Mouse (Mus musculus) limb, embryonic 14.5 days (tissue): Measurements from ENCODE around the gene Wdhd1. TPM values are rescaled to one million over a fixed set of nuclear protein-coding genes. Genes with fewer than 3 reads are reported as not detected.

Experiments
- ATAC-seq: fragments of 200-750 bp; cut with Nextera tagmentation; 2 replicates; pipeline ENCODE4 v1.8.0; 2017; ENCODE audit warnings: low read depth, moderate number of reproducible peaks, moderate TSS enrichment; ENCODE audit not compliant: low FRiP score
- DNase-seq: peaks from one replicate; pipeline ENCODE4 v3.0.0-alpha.2; 2015; ENCODE audit warnings: low spot score
- H3K27ac ChIP-seq: fragments of 300-500 bp; sonication (generic); replicated peaks from 2 replicates; pipeline ENCODE4 v1.5.1; 2014; ENCODE audit warnings: low read depth, mild to moderate bottlenecking, low read length, moderate library complexity, mixed read lengths
- H3K27me3 ChIP-seq: fragments of 300-500 bp; sonication (generic); 2 replicates; pipeline ENCODE4 v1.6.1; 2014; ENCODE audit warnings: low read length, mixed read lengths; ENCODE audit not compliant: control insufficient read depth, insufficient read depth
- H3K36me3 ChIP-seq: fragments of 300-500 bp; sonication (generic); 2 replicates; pipeline ENCODE4 v1.6.1; 2014; ENCODE audit warnings: mild to moderate bottlenecking, low read length, moderate library complexity, mixed read lengths; ENCODE audit not compliant: control insufficient read depth, insufficient read depth
- H3K4me1 ChIP-seq: fragments of 300-500 bp; sonication (generic); 2 replicates; pipeline ENCODE4 v1.6.1; 2014; ENCODE audit warnings: antibody characterized with exemption, low read length, mixed read lengths; ENCODE audit not compliant: control insufficient read depth, insufficient read depth
- H3K4me2 ChIP-seq: fragments of 300-500 bp; sonication (generic); replicated peaks from 2 replicates; pipeline ENCODE4 v1.6.1; 2014; ENCODE audit warnings: low read depth, mild to moderate bottlenecking, low read length, moderate library complexity; ENCODE audit not compliant: severe bottlenecking
- H3K4me3 ChIP-seq: fragments of 300-500 bp; sonication (generic); replicated peaks from 2 replicates; pipeline ENCODE4 v1.5.1; 2014; ENCODE audit warnings: low read length
- H3K9ac ChIP-seq: fragments of 300-500 bp; sonication (generic); 2 replicates; pipeline ENCODE4 v1.6.1; 2014; ENCODE audit warnings: mild to moderate bottlenecking, low read depth, low read length, moderate library complexity; ENCODE audit not compliant: severe bottlenecking
- H3K9me3 ChIP-seq: fragments of 300-500 bp; sonication (generic); 2 replicates; pipeline ENCODE4 v1.6.1; 2016; ENCODE audit warnings: low read length; ENCODE audit not compliant: control insufficient read depth
- POLR2A ChIP-seq: fragments of 200-500 bp; IDR thresholded peaks from 2 replicates; pipeline ENCODE4 v1.8.0; 2012; ENCODE audit warnings: inconsistent platforms, mild to moderate bottlenecking, moderate library complexity, borderline replicate concordance; ENCODE audit not compliant: insufficient read depth, insufficient read length; ENCODE audit errors: extremely low read depth
- whole genome bisulfite sequencing: fragments of 180-500 bp; shearing (Covaris S2); extraction: QIAGEN DNeasy Blood & Tissue Kit; methylation state at CpG from one replicate; pipeline ENCODE4 v1.1.7; 2014; 5-methylcytosine and 5-hydroxymethylcytosine counted together
- polyA plus RNA-seq, 2 experiments: library from polyadenylated mRNA; depleted of rRNA in 1 of 2; stranded (reverse) in 1 of 2; unstranded in 1 of 2; fragments of >200 nt; fragmentation: Nextera tagmentation in 1 of 2; extraction: Ambion mirVana in 1 of 2; gene quantifications; 2 replicates each; pipeline versions ENCODE4 v1.2.1 to v1.2.3; 2012 to 2014

The Wdhd1 gene
- polyA plus RNA-seq, 2 experiments: 22.9 to 29.6 TPM

GRCm38 (mm10) chr14:47197340-47197739, 79.3 kb downstream of the Wdhd1 start:
- H3K27ac ChIP-seq: no peak overlapping the region
- TF ChIP-seq POLR2A: no peak
- ATAC-seq (no peak), DNase-seq (no peak)
- no peaks in the 10 kb centered on the region for H3K27me3 ChIP-seq
- no peak overlapping the region for H3K4me3 ChIP-seq
- no peak overlapping the region for H3K9ac ChIP-seq
- H3K9me3 ChIP-seq: no peaks in the 10 kb centered on the region
- H3K4me1 ChIP-seq: no peaks in the 10 kb centered on the region; the same call in 1 of the 2 replicates
- no peak overlapping the region for H3K4me2 ChIP-seq
- H3K36me3 ChIP-seq: no peaks in the 10 kb centered on the region
- WGBS: 91% methylated on average over 3 of the region's 3 CpGs

DNA sequence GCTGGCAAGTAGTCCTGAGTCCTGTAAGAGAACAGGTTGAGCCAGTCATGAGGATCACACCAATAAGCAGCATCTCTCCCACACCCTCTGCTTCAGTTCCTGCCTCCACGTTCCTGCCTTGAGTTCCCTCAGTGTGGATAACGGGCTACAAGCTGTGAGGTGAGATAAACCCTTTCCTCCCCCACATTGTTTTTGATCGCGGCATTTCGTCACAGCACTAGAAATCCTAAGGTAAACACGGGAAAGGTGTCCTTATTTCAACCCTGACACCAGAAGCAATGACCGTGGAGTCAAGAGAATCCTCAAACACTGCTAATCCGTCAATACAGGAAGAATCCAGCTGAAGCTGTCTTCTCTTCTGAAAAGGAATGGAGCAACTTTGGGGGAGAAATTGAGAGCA, 79.9 kb downstream of the Wdhd1 start:
- no peaks in the 10 kb centered on the region for H3K9me3 ChIP-seq
- no peak overlapping the region for H3K27ac ChIP-seq
- no peaks in the 10 kb centered on the region for H3K36me3 ChIP-seq
- DNase-seq (no peak), ATAC-seq (no peak)
- no peak overlapping the region for H3K9ac ChIP-seq
- WGBS: 82% methylated on average over 8 of the region's 8 CpGs
- H3K27me3 ChIP-seq: no peaks in the 10 kb centered on the region
- TF ChIP-seq POLR2A: no peak
- no peak overlapping the region for H3K4me3 ChIP-seq
- H3K4me2 ChIP-seq: no peak overlapping the region
- H3K4me1 ChIP-seq: no peaks in the 10 kb centered on the region; the same call in 1 of the 2 replicates

- DNase-seq: no peak
- H3K4me3 ChIP-seq: no peak overlapping the region
- TF ChIP-seq POLR2A: no peak
- H3K9me3 ChIP-seq: no peaks in the 10 kb centered on the region
- no peaks in the 10 kb centered on the region for H3K36me3 ChIP-seq
- H3K27ac ChIP-seq: no peak overlapping the region
- ATAC-seq: no peak
- H3K4me1 ChIP-seq: no peaks in the 10 kb centered on the region; the same call in 1 of the 2 replicates
- no peak overlapping the region for H3K9ac ChIP-seq
- H3K27me3 ChIP-seq: no peaks in the 10 kb centered on the region
- H3K4me2 ChIP-seq: no peak overlapping the region
- WGBS: 42% methylated on average over 4 of the region's 4 CpGs
Observed at GRCm38 (mm10) chr14:47194096-47194495, 82.6 kb downstream of the Wdhd1 start.

- WGBS: 80% methylated on average over 6 of the region's 6 CpGs
- ATAC-seq: no peak
- H3K36me3 ChIP-seq: no peaks in the 10 kb centered on the region
Observed at GRCm38 (mm10) chr14:47193506-47193905, 83.2 kb downstream of the Wdhd1 start.

GRCm38 (mm10) chr14:47191861-47192260, 84.8 kb downstream of the Wdhd1 start:
- no peak for TF ChIP-seq POLR2A
- WGBS: 39% methylated on average over 5 of the region's 5 CpGs
- DNase-seq: no peak
- Histone ChIP-seq H3K27me3 (peaks cover 10% of the 10 kb centered on the region; the same call in 1 of the 2 replicates), H3K9me3 (no peaks in the 10 kb centered on the region), H3K4me2 (no peak overlapping the region), H3K4me1 (peaks cover 5% of the 10 kb centered on the region; the same call in 1 of the 2 replicates), H3K4me3 (no peak overlapping the region), H3K36me3 (no peaks in the 10 kb centered on the region), H3K9ac (no peak overlapping the region), H3K27ac (no peak overlapping the region)
- ATAC-seq: no peak

More at GRCm38 (mm10) chr14:47193506-47193905, 83.2 kb downstream of the Wdhd1 start:
- peaks cover 4% of the 10 kb centered on the region; the same call in 1 of the 2 replicates for H3K27me3 ChIP-seq
- no peak for TF ChIP-seq POLR2A
- H3K9me3 ChIP-seq: no peaks in the 10 kb centered on the region
- DNase-seq: no peak
- no peak overlapping the region for H3K9ac ChIP-seq
- H3K4me1 ChIP-seq: peaks cover 2% of the 10 kb centered on the region; the same call in 1 of the 2 replicates
- H3K27ac ChIP-seq: no peak overlapping the region
- H3K4me3 ChIP-seq: no peak overlapping the region
- no peak overlapping the region for H3K4me2 ChIP-seq

Other genes starting within 250 kb of the Wdhd1 start
- gene Gch1, start 87.4 kb downstream of the Wdhd1 start, polyA plus RNA-seq (2012; rRNA removed): 1.3 TPM in 2 replicates
- gene Gch1, start 87.4 kb downstream of the Wdhd1 start, polyA plus RNA-seq (2014; fragmentation: Nextera tagmentation; extraction: Ambion mirVana): 0.99 and 1.5 TPM in 2 replicates
- 7.5 and 7.6 TPM in 2 replicates for gene Socs4, start 74 bp upstream of the Wdhd1 start, polyA plus RNA-seq (2012; rRNA removed)
- gene Socs4, start 74 bp upstream of the Wdhd1 start, polyA plus RNA-seq (2014; fragmentation: Nextera tagmentation; extraction: Ambion mirVana): 4.0 and 4.7 TPM in 2 replicates
- gene Mapk1ip1l, start 21.4 kb upstream of the Wdhd1 start, polyA plus RNA-seq (2012; rRNA removed): 62.6 and 72.1 TPM in 2 replicates
- 74.6 and 76.1 TPM in 2 replicates for gene Mapk1ip1l, start 21.4 kb upstream of the Wdhd1 start, polyA plus RNA-seq (2014; fragmentation: Nextera tagmentation; extraction: Ambion mirVana)
- gene Lgals3, start 90.9 kb upstream of the Wdhd1 start, polyA plus RNA-seq (2012; rRNA removed): 49.4 and 53.3 TPM in 2 replicates
- 84.1 and 111 TPM in 2 replicates for gene Lgals3, start 90.9 kb upstream of the Wdhd1 start, polyA plus RNA-seq (2014; fragmentation: Nextera tagmentation; extraction: Ambion mirVana)
- 29.3 and 37.9 TPM in 2 replicates for gene Dlgap5, start 141.6 kb upstream of the Wdhd1 start, polyA plus RNA-seq (2012; rRNA removed)
- gene Dlgap5, start 141.6 kb upstream of the Wdhd1 start, polyA plus RNA-seq (2014; fragmentation: Nextera tagmentation; extraction: Ambion mirVana): 32.5 and 40.9 TPM in 2 replicates
- 19.0 and 20.7 TPM in 2 replicates for gene Fbxo34, start 173.6 kb upstream of the Wdhd1 start, polyA plus RNA-seq (2012; rRNA removed)
- gene Fbxo34, start 173.6 kb upstream of the Wdhd1 start, polyA plus RNA-seq (2014; fragmentation: Nextera tagmentation; extraction: Ambion mirVana): 26.0 and 27.1 TPM in 2 replicates